Mouse (Mus musculus) cerebellum, adult 8-10 months (tissue): ENCODE measurements around the gene Pikfyve.
"Not testable (repeated sequence)": the region's sequence is repeated elsewhere in the genome, so short reads cannot be mapped to it uniquely, and the experiment has no call there.

Experiments used
- DNase-seq: peaks from one replicate; pipeline ENCODE4 v3.0.0; 2022

The Pikfyve gene

GRCm38 (mm10) chr1:65185524-65186205 lies 818 bp upstream of the Pikfyve start:
- DNase-seq: peak; percentile 27

GRCm38 (mm10) chr1:65187074-65187430 lies 569 bp downstream of the Pikfyve start:
- DNase-seq: no peak

- no peak for DNase-seq
These were observed 3.7 kb downstream of the Pikfyve start for GRCm38 (mm10) chr1:65190172-65190571.

- no peak for DNase-seq
These were observed 6.7 kb downstream of the Pikfyve start for GRCm38 (mm10) chr1:65193226-65193625.

- no peak for DNase-seq
These were observed 11.9 kb downstream of the Pikfyve start for GRCm38 (mm10) chr1:65198425-65198824.

- no peak for DNase-seq
These were observed 12.4 kb downstream of the Pikfyve start for GRCm38 (mm10) chr1:65198861-65199260.

- DNase-seq: no peak
These were observed 17.8 kb downstream of the Pikfyve start for GRCm38 (mm10) chr1:65204299-65204698.

- DNase-seq: no peak
These were observed 26.7 kb downstream of the Pikfyve start for GRCm38 (mm10) chr1:65213214-65213613.

GRCm38 (mm10) chr1:65217567-65217966 lies 31.1 kb downstream of the Pikfyve start:
- DNase-seq: no peak

GRCm38 (mm10) chr1:65217972-65218371 lies 31.5 kb downstream of the Pikfyve start:
- DNase-seq: no peak

GRCm38 (mm10) chr1:65223654-65224053 lies 37.2 kb downstream of the Pikfyve start:
- DNase-seq: no peak

- no peak for DNase-seq
These were observed 41.2 kb downstream of the Pikfyve start for GRCm38 (mm10) chr1:65227681-65228080.

GRCm38 (mm10) chr1:65229768-65230167 lies 43.3 kb downstream of the Pikfyve start:
- DNase-seq: not testable (repeated sequence)

GRCm38 (mm10) chr1:65230566-65230965 lies 44.1 kb downstream of the Pikfyve start:
- DNase-seq: no peak

- no peak for DNase-seq
These were observed 51.2 kb downstream of the Pikfyve start for GRCm38 (mm10) chr1:65237712-65238111.

- DNase-seq: no peak
These were observed 59.2 kb downstream of the Pikfyve start for GRCm38 (mm10) chr1:65245637-65246036.

- no peak for DNase-seq
These were observed 94.0 kb downstream of the Pikfyve start for GRCm38 (mm10) chr1:65280461-65280860.

- no peak for DNase-seq
These were observed 95.3 kb downstream of the Pikfyve start, which contains the start of gene Pth2r for GRCm38 (mm10) chr1:65281756-65282155. TSS of gene Pth2r (plus strand) at chr1:65282056.

GRCm38 (mm10) chr1:65282766-65283165 lies 96.3 kb downstream of the Pikfyve start:
- DNase-seq: peak; percentile 57

- DNase-seq: no peak
These were observed 122.0 kb downstream of the Pikfyve start for GRCm38 (mm10) chr1:65308476-65308875.

GRCm38 (mm10) chr1:65311214-65311933 lies 124.9 kb downstream of the Pikfyve start:
- DNase-seq: peak; percentile 13

GRCm38 (mm10) chr1:65312118-65312517 lies 125.6 kb downstream of the Pikfyve start:
- DNase-seq: peak; percentile 62

GRCm38 (mm10) chr1:65312896-65313295 lies 126.4 kb downstream of the Pikfyve start:
- no peak for DNase-seq
